Mouse (Mus musculus) hindbrain, embryonic 10.5 days (tissue): Measurements from ENCODE around the gene Rsf1. TPM values are rescaled to one million over a fixed set of nuclear protein-coding genes. Genes with fewer than 3 reads are reported as not detected.
A peak's percentile ranks its signal among the peaks of the same experiment; 100 is the strongest.

Experiments
- DNase-seq: peaks from one replicate; pipeline ENCODE4 v3.0.0-alpha.2; 2017; ENCODE audit warnings: low spot score
- H3K27ac ChIP-seq: fragments of 300-500 bp; sonication (generic); 2 replicates; pipeline ENCODE4 v1.5.1; 2016; ENCODE audit warnings: mild to moderate bottlenecking, moderate library complexity
- H3K27me3 ChIP-seq: fragments of 300-500 bp; sonication (generic); 2 replicates; pipeline ENCODE4 v1.6.1; 2016; ENCODE audit warnings: mild to moderate bottlenecking; ENCODE audit not compliant: poor library complexity, insufficient read depth, severe bottlenecking
- H3K36me3 ChIP-seq: fragments of 300-500 bp; sonication (generic); 2 replicates; pipeline ENCODE4 v1.6.1; 2016; ENCODE audit warnings: mild to moderate bottlenecking, moderate library complexity
- H3K4me1 ChIP-seq: fragments of 300-500 bp; sonication (generic); replicated peaks from 2 replicates; pipeline ENCODE4 v1.6.1; 2016; ENCODE audit warnings: mild to moderate bottlenecking
- H3K4me3 ChIP-seq: fragments of 300-500 bp; sonication (generic); 2 replicates; pipeline ENCODE4 v1.5.1; 2016; ENCODE audit warnings: mild to moderate bottlenecking, moderate library complexity
- H3K9me3 ChIP-seq: fragments of 300-500 bp; sonication (generic); 2 replicates; pipeline ENCODE4 v1.6.1; 2016; ENCODE audit warnings: mild to moderate bottlenecking, moderate library complexity
- WGBS: fragments of 180-500 bp; shearing (Covaris S2); methylation state at CpG from one replicate; pipeline ENCODE4 v1.1.7; 2016; 5-methylcytosine and 5-hydroxymethylcytosine counted together
- polyA plus RNA-seq: library from polyadenylated mRNA; unstranded; fragments of >200 nt; fragmentation: Nextera tagmentation; extraction: Ambion mirVana; gene quantifications from 2 replicates; pipeline ENCODE4 v1.2.1, GENCODE M21; 2016

Rsf1 gene
- polyA plus RNA-seq, 1 experiment from 2014 or later: 18.7 TPM

DNA sequence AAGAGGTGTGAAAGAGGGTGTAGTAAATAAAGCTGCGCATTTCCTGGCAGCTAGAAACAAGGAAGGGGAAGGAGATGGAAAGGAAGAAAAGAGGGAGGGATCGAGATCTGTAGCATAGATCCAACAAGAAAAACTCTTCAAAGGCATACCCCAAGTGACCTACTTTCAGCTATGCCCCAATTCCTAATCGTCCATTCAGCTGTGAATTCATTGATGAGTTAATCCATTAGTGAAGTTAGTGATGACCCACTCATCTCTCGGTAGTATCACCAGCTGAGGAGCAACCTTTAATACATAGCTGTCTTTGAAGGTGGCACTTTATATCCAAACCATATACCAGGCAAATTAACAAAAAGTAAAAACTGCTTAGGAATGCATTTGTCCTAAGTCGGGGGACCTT lies 8.8 kb downstream of the Rsf1 start:
- Histone ChIP-seq H3K4me1 (peaks cover 26% of the 10 kb centered on the region), H3K4me3 (no peak overlapping the region), H3K36me3 (peaks cover 22% of the 10 kb centered on the region), H3K9me3 (no peaks in the 10 kb centered on the region), H3K27me3 (no peaks in the 10 kb centered on the region), H3K27ac (no peak overlapping the region)
- DNase-seq: no peak
- WGBS: 79% methylated on average over 5 of the region's 5 CpGs

DNA sequence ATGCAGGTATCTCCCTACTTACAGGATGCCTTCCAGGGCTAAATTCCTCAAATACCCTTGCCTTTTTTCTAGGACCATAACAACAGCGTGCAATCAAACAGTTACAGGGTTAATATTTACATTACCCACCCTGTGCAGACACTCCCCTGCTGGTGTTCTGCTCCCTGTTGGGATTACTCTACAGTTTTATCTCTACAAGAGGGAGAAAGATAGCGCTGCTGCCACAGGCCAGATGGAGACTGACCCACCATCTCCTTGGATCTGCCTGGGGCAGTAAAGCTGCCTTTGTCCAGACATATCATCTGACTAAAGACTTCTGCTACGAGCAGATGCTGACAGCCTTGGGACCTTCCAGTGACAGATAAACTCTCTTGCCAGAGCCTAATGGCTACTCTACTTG lies 10.8 kb downstream of the Rsf1 start:
- peak; percentile 11 for DNase-seq
- WGBS: 54% methylated on average over 3 of the region's 3 CpGs
- H3K27me3 ChIP-seq: no peaks in the 10 kb centered on the region
- no peaks in the 10 kb centered on the region for H3K9me3 ChIP-seq
- no peak overlapping the region for H3K4me3 ChIP-seq
- H3K36me3 ChIP-seq: peaks cover 35% of the 10 kb centered on the region
- no peak overlapping the region for H3K27ac ChIP-seq
- H3K4me1 ChIP-seq: peaks cover 26% of the 10 kb centered on the region

DNA sequence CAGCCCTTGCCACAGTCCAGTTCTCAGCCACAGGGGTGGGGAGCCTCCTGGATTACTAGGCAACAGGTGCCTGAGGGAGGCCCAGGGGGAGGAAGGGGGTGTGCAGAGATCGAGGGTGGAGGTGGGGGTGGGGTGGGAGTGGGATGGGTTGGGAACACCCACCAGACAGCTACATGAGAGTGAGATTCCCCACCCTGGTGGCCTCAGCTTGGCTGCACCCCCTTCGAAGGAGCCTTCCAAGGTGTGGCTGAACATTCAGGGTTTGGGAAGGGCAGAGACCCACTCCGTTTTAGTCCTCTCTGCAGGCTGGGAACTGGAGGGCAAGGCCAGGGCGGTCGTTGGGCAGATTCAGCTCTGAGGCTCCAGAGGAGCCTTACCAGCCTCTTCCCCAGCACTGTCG lies 11.6 kb downstream of the Rsf1 start:
- Histone ChIP-seq H3K36me3 (peaks cover 36% of the 10 kb centered on the region), H3K9me3 (no peaks in the 10 kb centered on the region), H3K27me3 (no peaks in the 10 kb centered on the region), H3K4me3 (no peak overlapping the region), H3K4me1 (peaks cover 26% of the 10 kb centered on the region), H3K27ac (no peak overlapping the region)
- no peak for DNase-seq
- 89% methylated on average over 6 of the region's 6 CpGs for WGBS

DNA sequence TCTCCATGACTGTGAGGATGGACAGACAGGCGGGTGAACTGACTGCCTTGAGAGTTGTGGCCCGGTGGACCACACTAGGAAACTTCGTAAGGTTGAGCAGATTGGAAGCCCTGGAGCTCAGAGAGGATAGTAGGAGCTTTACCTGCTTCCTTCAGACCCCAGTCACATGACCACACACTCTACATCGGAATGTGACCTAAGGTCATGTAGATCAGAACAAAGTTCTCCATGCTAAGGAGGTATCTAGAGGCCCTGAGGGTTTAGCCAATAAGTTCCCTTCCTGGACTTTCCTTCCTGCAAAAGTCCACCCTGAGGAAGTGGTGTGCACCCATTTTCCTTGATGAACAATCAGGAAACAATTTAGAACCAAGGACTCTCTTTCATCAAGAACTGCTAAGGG lies 12.7 kb downstream of the Rsf1 start:
- no peak overlapping the region for H3K27ac ChIP-seq
- H3K9me3 ChIP-seq: no peaks in the 10 kb centered on the region
- no peaks in the 10 kb centered on the region for H3K27me3 ChIP-seq
- H3K4me3 ChIP-seq: no peak overlapping the region
- H3K36me3 ChIP-seq: peaks cover 36% of the 10 kb centered on the region
- H3K4me1 ChIP-seq: peaks cover 26% of the 10 kb centered on the region
- WGBS: 96% methylated on average over 4 of the region's 4 CpGs
- DNase-seq: no peak

DNA sequence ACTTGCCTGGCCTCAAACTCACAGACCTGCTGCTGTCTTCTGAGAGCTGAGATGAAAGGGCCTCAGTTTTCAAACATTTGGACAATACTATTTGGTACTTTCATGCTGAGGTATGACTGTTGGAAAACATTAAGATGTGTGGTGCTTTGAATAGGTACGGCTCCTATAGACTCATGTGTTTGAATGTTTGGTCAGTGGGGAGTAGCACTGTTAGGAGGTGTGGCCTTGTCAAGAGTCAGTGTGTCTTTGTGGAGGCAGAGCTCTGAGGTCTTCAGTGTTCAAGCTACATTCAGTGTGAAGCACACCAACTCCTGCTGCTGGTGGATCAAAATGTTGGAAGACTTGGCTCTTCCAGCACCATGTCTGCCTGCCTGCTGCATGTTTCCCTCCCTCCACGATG lies 13.8 kb downstream of the Rsf1 start:
- DNase-seq: no peak
- H3K27me3 ChIP-seq: no peaks in the 10 kb centered on the region
- H3K36me3 ChIP-seq: peaks cover 36% of the 10 kb centered on the region
- peaks cover 26% of the 10 kb centered on the region for H3K4me1 ChIP-seq
- no peaks in the 10 kb centered on the region for H3K9me3 ChIP-seq
- H3K4me3 ChIP-seq: no peak overlapping the region
- no peak overlapping the region for H3K27ac ChIP-seq
- WGBS: 91% methylated on average over 2 of the region's 2 CpGs

DNA sequence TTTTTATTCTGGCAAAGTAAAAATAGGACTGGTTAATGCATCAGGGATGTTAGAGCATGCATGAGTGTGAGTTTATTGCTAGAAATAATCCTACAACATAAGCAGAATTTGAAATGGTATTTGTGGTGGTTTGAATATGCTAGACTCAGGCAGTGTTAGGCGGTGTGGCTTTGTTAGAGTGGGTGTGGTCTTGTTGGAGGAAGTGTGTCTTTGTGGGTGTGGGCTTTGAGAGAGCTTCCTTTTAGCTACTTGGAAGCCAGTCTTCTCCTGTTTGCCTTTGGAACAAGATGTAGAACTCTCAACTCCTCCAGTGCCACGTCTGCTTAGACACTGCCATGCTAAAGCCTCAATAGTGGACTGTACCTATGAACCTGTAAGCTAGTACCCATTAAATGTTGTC lies 18.9 kb downstream of the Rsf1 start:
- no peak overlapping the region for H3K4me3 ChIP-seq
- H3K36me3 ChIP-seq: peaks cover 21% of the 10 kb centered on the region; the same call in 1 of the 2 replicates
- no peaks in the 10 kb centered on the region for H3K27me3 ChIP-seq
- WGBS: 91% methylated on average over 2 of the region's 2 CpGs
- no peak overlapping the region for H3K27ac ChIP-seq
- no peaks in the 10 kb centered on the region for H3K4me1 ChIP-seq
- DNase-seq: no peak
- H3K9me3 ChIP-seq: no peaks in the 10 kb centered on the region

DNA sequence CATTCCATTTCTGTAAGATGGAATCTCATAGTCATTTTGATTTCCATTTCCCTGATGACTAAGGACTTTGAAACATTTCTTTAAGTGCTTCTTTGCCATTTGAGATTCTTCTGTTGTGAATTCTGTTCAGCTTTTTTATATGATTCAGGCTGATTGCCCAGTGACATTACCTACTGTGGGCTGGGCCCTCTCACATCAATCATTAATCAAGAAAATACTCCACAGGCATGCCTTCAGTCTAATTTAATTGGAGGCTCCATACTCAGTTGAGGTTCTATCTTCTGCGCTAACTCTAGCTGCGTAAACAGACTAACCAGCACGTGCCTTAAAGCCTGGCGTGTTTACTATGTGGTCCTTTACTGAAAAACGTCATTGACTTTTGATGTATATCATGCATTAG lies 41.7 kb downstream of the Rsf1 start:
- no peak for DNase-seq
- Histone ChIP-seq H3K9me3 (no peaks in the 10 kb centered on the region), H3K4me3 (no peak overlapping the region), H3K36me3 (peaks cover 20% of the 10 kb centered on the region), H3K27ac (no peak overlapping the region), H3K27me3 (no peaks in the 10 kb centered on the region), H3K4me1 (no peaks in the 10 kb centered on the region)
- 94% methylated on average over 5 of the region's 5 CpGs for WGBS

DNA sequence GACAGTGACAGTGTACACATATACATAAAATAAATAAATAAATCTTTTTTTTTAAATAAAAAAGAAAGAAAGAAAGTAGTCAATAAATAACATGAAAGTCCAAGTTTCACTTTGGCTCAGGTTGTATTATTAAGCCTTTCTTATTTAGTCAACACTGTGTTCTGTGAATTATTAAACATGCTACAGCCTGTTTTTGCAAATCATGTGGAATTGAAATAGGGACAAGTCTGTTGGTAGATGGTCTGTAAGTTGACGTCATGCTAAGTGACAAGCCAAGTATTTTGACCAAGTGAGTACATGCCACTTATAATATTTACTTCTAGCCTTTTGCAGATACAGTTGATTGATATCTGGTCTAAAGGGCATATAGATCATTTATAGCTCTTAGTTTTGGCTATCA lies 43.0 kb downstream of the Rsf1 start:
- no peaks in the 10 kb centered on the region for H3K4me1 ChIP-seq
- no peak for DNase-seq
- H3K4me3 ChIP-seq: no peak overlapping the region
- WGBS: 91% methylated on average over 1 of the region's 1 CpGs
- H3K27ac ChIP-seq: no peak overlapping the region
- peaks cover 17% of the 10 kb centered on the region for H3K36me3 ChIP-seq
- H3K27me3 ChIP-seq: no peaks in the 10 kb centered on the region
- H3K9me3 ChIP-seq: no peaks in the 10 kb centered on the region

DNA sequence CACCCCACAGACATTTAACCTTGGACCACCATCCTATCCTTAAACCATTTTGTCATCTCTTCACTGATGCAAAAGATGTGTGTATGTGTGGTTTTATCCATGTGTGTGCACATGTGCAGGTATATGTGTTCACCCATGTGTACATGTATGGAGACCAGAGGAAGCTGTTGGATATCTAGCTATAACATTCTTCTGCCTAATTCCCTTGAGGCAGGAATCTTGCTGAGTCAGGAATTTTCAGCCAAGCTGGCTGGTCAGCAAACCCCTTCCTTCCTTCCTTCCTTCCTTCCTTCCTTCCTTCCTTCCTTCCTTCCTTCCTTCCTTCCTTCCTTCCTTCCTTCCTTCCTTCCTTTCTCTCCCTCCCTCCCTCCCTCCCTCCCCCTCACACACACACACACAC lies 43.7 kb downstream of the Rsf1 start:
- Histone ChIP-seq H3K36me3 (peaks cover 10% of the 10 kb centered on the region; the same call in 1 of the 2 replicates), H3K9me3 (no peaks in the 10 kb centered on the region), H3K27me3 (no peaks in the 10 kb centered on the region), H3K4me1 (no peaks in the 10 kb centered on the region), H3K4me3 (no peak overlapping the region), H3K27ac (no peak overlapping the region)
- no peak for DNase-seq

DNA sequence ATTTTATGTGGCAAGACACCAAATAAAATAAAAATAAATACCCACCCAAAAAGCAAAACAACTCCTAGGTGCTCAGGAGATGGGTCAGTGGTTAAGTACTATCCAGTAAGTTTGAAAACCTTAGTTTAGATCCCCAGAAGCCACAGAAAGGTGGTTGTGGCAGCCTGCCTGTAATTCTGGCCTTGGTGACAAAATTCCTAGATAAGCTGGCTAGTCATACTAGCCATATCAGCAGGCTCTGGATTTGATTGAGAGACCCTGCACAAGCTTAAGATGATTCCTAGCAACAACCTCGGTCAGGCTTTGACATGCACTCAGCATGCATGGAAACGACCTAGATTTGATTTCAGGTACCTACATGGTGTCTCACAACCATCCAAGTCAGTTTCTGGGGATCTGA lies 49.7 kb downstream of the Rsf1 start:
- Histone ChIP-seq H3K9me3 (no peaks in the 10 kb centered on the region), H3K36me3 (no peaks in the 10 kb centered on the region), H3K4me1 (no peaks in the 10 kb centered on the region), H3K4me3 (no peak overlapping the region), H3K27ac (no peak overlapping the region), H3K27me3 (no peaks in the 10 kb centered on the region)
- 83% methylated on average over 2 of the region's 2 CpGs for WGBS
- DNase-seq: no peak

DNA sequence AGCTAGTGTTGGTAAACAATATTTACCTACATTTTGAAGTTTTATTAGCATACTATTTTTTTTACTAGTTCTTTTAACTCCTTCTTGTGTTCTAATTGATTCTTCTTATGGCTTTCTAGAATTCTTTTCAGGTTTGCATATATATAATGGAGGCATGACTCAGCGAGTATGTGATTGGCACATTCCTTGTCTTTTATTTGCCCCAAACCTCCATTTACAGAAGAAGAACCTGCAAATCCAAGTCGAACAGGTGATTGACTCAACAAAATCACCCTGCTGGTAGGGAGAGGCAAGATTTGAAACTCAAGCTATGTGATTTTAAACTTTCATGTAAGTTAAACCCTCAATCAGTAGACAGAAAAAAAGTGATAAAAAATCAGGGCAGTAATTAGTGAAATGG lies 51.6 kb downstream of the Rsf1 start:
- Histone ChIP-seq H3K4me3 (no peak overlapping the region), H3K36me3 (0 out of 2 replicates have a peak, but pooled peaks cover 4% of the 10 kb centered on the region), H3K27me3 (no peaks in the 10 kb centered on the region), H3K27ac (no peak overlapping the region), H3K4me1 (no peaks in the 10 kb centered on the region), H3K9me3 (no peaks in the 10 kb centered on the region)
- DNase-seq: no peak
- 88% methylated on average over 2 of the region's 2 CpGs for WGBS

DNA sequence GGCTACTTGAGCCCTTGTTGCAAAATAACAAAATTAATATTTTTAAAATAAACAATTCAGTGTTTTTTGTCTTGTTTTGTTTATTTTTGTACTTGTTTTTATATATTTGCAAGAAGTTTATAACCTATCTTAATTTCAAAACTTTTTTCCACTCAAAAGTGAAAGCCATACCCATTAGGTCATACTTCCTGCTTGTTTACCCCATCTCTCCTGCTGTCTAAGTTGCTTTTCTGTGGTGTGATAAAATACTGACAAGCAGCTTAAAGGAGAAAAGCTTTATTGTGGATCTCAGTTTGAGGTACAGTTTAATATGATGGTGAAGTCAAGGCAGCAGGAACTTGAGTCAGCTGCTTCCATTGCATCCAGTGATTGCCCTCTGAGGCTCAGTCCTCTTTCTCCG lies 53.2 kb downstream of the Rsf1 start:
- whole genome bisulfite sequencing: 88% methylated on average over 1 of the region's 1 CpGs
- H3K4me1 ChIP-seq: no peaks in the 10 kb centered on the region
- no peak overlapping the region for H3K4me3 ChIP-seq
- no peaks in the 10 kb centered on the region for H3K27me3 ChIP-seq
- no peak for DNase-seq
- no peaks in the 10 kb centered on the region for H3K9me3 ChIP-seq
- no peak overlapping the region for H3K27ac ChIP-seq
- peaks cover 11% of the 10 kb centered on the region for H3K36me3 ChIP-seq

DNA sequence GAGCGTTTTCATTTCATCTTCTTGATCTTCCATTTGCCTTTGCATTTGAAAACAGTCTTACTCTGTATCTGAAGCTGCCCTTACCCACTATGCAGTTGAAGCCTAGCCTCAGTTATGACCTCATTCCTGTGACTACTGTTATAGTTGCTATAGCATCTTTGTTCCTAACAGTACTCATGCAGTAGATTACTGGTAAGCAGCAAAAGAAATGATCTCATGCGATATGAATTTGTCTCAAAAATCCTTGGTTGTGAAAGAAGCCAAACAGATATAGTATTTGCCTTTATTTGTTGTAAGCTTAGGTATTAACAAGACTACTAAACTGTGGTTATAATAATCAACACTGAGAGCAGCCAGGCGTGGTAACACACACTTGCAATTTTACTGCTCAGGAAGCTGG lies 65.4 kb downstream of the Rsf1 start:
- Histone ChIP-seq H3K27ac (no peak overlapping the region), H3K4me3 (no peak overlapping the region), H3K4me1 (no peaks in the 10 kb centered on the region), H3K9me3 (no peaks in the 10 kb centered on the region), H3K36me3 (peaks cover 8% of the 10 kb centered on the region), H3K27me3 (no peaks in the 10 kb centered on the region)
- 93% methylated on average over 3 of the region's 3 CpGs for WGBS
- DNase-seq: no peak

DNA sequence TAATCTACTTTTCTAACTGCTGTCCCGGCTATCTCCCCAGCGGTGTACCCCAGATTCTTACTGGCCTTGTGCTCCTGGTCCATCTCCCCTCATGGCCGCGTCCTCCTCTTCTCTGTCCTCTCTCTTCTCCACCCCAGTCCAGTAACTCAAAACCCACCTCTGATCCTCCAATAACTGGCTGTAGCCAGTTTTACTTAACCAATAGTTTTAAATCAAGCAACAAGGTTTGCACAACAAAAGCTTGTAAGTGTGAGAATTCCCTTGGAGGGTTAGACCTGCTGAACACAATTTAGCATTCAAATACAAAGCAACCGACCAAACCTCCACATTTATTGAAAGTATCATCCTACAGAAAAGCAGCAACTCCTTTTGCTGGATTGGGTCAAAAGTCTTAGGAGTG lies 68.0 kb downstream of the Rsf1 start:
- Histone ChIP-seq H3K4me1 (no peaks in the 10 kb centered on the region), H3K27ac (no peak overlapping the region), H3K4me3 (no peak overlapping the region), H3K9me3 (no peaks in the 10 kb centered on the region), H3K27me3 (no peaks in the 10 kb centered on the region), H3K36me3 (peaks cover 20% of the 10 kb centered on the region)
- DNase-seq: no peak
- 93% methylated on average over 5 of the region's 5 CpGs for WGBS
